Mouse (Mus musculus) bone marrow macrophage, adult 2 months (primary cell): ENCODE measurements around the gene Cst8.

Experiments
- CTCF ChIP-seq: IDR thresholded peaks from 2 replicates; pipeline ENCODE4 v1.5.1; 2012; ENCODE audit warnings: low read depth, mild to moderate bottlenecking, low read length, moderate library complexity
- POLR2A ChIP-seq: IDR thresholded peaks from 2 replicates; pipeline ENCODE4 v1.6.1; 2012; ENCODE audit warnings: mild to moderate bottlenecking, low read depth, low read length, borderline replicate concordance

DNA sequence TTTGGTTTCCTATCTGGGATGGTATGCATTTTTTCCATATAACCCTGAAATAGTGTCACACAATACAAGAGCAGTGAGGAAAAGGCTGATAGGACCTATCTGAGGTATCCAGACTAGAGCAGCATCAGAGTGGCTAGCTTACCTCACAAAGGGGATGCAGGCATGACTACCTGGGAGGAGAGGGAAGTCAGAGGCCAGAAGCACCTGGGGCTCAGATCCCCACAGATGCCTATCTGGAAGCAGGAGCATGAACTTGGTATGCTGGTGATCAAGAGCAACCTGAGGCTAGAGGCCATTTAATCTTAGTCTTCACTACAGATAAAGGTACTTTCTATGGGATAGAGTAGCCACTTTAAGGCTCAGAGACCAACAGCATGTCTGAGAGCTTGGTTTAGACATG, 21.3 kb downstream of the Cst8 start, which contains the start of gene Cst13:
- TF ChIP-seq CTCF (no peak), POLR2A (no peak)
